Mouse (Mus musculus) liver (tissue): Measurements from ENCODE around the gene Eml1.
A peak's percentile ranks its signal among the peaks of the same experiment; 100 is the strongest.

Experiments
- DNase-seq: peaks from one replicate; pipeline ENCODE4 v3.0.0-alpha.2; 2020; ENCODE audit warnings: mixed read lengths

Eml1 gene

DNA sequence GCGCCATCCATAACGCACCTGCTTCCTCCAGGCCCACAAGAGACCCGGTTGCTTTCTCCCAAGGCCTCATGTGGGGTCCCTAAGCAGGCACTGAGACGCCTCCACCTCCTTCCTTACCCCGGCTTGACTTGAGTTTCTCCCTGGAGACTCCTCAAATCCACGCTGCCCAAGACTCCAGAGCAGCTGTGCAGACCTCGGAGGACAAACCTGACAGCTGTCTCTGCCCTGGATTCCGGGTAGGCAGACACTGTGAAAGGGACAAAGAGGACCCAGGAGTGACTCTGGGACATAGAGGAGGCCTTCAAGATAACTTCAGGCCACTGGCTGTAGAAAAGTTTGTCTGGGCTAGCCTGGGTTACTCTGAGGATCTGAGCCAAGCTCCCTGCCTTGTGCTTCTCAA, 3.9 kb downstream of the Eml1 start:
- DNase-seq, result no peak

DNA sequence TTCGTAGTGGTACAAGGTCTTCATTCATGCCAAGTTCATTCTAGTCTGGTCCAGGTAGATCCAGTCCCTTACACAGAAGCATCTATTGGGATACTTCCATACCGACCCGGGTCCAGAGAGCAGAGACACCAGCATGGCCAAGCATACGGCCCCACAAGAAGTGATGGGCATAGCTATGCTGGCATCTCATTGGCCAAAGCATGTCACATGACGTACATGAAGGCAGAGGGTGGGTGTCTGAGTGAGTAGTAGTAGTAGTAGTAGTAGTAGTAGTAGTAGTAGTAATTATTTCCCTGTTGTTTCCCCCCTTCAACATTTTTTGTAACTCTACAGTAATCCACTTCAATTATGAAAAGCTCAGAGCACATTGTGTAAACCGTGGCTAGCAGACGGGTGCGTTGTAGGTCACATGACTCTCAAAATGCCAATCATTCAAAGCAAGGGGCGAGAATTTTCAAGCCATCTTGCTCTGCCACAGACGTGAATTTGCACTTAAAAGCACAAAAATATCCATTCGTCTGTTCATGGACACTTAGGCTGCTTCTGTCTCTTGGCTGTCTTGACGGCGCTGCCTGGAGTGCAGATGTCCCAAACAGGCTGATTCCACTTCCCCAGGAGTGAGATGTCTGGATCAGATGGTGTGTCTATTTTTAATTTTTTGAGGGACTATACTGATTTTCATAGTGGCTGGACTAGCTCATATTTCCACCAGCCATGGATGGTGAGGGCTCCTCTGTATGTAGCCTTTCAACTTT, 7.8 kb downstream of the Eml1 start:
- no peak for DNase-seq

DNA sequence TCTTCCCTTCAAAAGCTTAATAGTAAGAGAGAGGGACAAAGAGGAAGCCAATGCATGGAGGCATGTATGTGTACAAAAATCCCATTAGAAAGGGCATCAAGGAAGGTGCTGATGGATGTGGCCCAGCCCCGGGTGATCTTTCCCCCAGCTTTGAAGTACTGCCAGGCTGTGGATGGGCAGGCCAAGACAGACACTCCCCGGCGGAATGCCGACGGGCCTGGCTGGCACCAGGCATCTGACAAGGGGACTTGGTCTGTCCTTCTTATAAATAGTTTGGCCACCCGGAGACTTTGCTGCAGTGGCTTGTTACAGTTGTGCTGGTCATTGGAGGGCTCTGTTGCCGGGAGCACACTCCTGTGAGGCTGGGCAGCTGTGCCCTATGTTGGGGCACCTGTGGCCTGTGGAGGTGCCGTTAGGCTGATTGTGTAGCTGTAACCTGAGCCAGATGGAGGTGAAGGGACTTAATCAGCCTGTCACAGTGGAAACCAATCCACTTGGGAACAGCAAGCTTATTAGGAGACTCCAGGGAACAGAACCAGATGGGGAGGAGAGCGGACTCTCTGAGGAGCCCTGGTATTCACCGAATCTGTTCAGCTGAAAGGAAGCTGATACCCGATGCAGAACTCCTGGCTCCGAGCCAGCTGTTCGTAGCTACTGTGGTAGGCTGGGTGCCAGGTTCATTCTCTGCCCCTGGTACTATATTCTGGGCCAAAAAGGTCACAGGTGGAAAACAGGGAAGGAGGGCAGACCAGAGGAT, 15.9 kb downstream of the Eml1 start:
- no peak for DNase-seq

DNA sequence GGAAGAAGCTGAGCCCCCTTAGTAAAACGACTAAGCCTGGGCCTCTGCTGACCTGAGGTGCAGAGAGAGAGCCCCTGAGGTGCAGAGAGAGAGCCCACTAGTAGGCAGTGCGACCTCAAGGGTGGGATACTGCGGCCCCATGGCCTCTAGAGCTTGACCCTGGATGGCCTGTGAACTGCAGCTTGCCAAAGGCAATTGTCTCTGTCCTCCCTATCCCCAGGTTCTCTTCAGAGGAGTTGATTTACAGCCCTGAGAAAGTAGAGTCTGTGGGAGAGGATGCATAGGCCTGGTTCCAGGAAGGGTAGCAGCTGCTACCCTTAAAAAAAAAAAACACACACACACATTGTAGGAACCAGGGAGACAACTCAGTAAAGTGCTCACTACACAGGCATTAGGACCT, 19.0 kb downstream of the Eml1 start:
- no peak for DNase-seq

DNA sequence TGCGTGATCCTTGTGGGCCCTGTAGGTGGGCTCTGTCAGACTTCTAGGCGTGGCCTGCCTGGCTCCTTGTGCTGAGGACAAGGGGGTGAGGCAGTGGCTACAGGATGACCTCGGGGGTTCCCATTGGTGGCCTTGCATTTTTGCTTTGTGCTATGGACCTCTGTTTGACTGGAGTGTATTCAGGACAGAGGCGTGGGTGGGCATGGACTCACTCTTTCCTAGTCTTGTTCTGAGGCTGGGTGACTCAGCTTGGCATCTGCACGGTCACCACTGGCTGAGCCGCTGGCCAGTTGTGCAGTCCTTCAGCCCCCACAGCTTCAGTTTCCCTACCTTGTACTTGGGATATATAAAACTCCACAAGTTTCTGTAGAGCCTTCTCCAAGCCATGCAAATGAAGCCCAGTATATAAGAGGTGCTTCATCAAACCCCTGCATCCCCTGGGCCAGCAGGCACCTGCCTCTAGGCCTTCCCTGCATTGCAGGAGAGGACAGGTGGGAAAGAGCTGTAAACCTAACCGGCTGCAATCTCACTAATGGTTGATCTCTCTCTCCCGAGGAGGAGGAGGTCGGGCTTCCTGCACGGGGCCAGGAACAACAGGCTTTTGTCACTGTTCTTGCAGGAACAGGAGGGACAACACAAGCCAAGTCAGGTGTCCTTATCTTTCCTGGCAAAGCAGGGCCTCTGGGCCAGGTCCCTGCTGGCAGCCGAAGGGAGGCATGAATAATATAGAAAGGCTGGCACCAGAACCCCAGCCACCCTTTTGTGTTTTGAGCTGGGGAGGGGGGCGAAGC, 21.7 kb downstream of the Eml1 start:
- no peak for DNase-seq

DNA sequence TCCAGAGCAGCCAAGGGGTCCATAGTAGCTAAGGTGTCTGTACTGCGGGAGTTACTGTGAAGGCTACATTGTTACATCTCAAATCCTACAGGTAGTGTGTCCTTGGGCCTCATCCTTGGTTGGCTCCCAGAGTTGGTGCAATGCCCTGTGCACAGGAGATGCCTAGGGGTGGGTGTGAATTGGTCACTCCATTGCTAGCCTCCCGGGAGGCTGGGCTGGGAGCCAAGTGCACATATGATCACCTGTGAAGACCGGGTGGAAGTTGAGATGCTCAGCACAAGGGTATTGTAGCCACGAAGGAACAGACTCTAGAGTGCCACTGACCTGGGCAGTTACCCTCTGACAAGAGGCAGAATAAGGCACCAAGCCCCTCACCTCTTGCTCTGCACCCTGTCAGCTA, 22.3 kb downstream of the Eml1 start:
- no peak for DNase-seq

DNA sequence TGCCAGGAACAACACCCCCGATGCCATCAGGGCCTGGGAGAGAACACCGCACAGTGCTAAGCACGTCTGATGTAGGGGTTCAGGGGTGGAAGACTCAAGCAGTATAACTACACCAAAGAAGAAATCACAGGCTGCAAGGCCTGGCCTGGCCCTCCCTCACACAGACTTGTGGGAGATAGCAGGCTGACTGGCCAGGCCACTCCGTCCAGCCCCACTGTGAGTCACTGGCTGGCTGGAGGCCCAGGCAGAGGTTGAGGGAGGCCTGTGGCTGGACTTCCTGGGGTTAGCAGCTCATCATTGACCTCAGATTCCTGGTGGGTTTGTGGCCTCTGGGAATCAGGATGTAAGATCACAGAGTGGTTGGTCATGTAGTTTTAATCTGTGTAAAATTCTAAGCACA, 22.9 kb downstream of the Eml1 start:
- DNase-seq, result peak; percentile 42

DNA sequence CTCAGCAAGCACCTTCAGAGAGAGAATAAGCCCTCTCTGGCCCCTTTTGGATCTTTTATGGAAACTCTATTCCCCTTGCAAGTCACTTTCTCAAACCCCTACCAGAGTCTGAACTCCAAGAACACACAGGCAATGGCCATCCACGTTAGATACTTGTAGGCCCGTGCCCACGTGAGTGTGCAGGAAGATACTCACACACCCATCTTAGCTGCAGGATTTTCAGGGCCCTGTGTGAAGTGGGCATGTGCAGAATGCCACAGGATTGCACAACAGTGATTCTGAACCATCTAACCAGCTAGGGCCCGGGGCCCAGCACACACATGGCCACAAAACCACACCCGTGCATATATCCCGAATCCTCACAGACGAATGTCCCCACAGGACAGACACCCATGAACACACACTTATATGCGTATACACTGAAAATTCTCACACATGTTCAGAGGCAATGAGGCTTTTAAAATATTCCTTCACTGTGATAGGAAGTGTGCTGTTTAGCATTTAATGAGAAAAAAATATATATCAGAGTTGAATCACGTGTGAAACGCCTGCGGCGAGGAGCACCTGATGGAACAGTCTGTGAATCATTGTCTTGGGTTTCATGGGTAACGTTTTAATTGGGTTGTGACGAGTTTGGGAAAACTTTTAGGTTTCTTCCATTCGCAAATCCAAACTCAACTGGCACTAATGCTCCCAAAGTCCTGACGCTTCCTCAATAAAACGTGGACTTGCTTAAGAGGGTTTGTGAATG, 24.0 kb downstream of the Eml1 start:
- no peak for DNase-seq

DNA sequence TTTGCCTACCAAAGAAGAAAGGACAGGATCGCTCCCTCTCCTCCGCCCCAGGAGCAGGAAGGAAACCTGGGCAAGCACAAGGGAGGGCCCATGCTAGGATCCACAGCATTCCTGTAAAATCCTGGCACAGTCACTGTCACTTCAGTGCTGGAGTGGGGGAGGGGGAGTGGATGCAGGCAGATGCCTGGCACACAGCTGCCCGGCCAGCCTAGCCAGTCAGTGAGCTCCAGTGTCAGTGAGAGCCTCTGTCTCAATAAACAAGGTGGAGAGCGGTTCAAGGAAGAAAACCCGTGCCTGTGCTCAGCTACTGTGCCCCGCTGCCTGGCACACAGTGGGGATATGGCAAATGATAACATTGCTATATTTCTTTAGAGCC, 24.5 kb downstream of the Eml1 start:
- DNase-seq, result no peak

DNA sequence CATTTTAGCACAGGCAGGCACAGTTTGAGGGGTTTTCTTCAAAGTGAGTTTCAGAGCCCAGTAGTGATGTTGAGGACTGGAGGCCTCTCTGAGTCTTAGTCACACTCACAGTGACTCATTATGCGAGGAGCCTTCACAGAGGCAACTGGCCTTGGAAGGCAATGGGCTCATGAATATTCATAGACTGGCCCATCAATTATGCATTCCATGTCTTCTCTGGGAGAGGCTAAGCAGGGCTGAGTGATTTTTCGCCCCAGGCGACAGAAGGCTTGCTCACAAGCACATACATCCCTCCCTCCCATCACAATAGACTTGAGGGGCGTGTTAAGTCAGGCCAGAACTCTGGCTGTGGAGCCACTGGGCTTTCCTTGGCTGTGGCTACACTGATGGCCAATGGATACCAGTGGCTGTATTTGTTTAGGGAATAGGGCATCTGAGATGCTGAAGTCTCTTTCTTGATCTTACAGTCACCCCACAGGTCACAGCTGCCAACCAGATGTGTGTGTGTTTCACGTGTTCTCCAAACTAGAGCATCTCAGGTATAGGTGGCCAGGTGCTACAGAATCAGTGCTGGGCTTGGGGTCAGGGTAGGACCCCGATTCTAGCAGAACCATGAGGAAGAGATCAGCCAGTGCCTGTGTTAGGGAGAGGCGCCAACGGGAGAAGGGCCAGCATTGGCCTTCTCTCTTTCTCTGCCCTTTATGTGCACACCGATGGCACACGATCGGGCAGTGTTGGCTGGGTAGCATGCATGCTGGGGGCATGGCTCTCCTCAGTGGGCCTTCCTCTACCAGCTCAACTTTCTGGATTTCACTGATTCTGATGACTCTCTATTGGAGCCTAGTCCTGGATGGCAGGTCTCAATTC, 25.6 kb downstream of the Eml1 start:
- no peak for DNase-seq

DNA sequence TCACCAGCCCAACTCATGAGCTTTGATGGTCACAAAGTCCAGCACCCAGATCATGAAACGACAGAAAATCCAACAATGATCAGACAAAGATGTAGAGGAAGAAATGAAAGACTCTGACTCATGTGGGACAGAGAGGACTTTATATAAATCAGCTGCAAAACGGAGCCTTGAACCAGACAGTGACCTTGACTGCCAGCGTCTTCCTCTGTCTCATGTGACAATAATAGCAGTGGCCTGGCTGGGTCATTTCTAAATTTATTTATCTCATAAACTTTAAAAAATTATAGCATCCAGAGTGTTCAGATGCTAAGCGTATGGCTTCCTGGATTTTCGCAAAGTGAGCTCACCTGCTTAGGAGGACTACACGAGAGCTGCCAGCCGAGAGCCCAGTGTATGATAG, 27.9 kb downstream of the Eml1 start:
- DNase-seq, result no peak

DNA sequence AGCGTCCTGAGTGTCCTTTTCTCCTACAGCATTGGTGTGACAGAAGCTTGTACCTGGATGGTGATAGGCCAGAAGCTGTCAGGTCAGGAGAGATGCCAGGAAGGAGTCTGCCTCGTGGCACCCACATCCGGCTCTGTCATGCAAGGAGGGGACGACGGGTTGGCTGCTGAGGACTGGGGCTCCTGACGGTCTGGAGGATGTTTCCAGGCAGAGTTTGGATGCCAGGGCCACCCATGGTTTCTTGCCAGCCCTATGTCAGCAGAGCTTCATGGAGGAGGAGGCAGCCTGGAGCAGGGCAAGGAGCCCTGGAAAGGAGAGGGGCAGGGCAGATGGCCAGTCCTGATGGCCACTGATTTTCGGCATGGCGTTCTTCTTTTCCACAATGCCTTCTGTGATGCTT, 28.4 kb downstream of the Eml1 start:
- DNase-seq, result no peak

DNA sequence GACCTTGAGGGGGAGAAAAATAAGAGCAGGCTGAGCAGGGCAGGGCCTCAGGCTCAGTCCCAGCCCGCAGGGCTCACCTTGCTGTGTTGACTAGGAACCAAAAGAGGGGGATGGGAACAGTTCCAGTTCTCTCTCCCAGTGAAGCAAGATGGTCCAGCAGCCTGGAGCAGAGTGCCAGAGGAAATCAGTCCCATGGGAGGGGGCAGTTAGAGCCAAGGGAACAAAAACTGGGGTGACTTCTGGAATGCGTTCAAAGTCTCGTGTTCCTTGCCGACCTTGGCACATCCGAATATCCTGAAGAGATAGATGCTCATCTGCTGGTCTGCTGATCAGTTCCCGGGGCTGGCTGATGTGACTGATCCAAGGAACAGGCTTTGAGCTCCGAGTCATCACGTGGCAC, 30.2 kb downstream of the Eml1 start:
- DNase-seq, result no peak

DNA sequence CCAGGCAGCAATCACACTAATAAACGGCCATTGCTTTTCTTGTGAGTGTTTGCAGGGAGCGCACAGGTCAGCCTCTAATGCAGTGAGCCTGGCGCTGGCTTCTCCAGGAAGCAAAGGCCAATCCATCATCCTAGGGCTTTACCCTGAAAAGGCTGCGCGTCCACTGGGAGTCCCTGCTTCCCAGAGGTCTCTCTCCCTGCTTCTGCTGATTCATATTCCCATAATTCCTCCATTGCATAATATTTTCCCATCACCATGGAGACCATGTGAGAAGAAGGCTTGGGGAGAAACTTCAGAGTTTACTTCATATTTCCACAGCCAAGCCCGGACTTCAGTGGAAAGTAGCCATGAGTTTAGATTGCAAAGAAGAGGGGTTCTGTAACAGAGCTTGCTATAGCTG, 33.2 kb downstream of the Eml1 start:
- DNase-seq, result peak; percentile 15

DNA sequence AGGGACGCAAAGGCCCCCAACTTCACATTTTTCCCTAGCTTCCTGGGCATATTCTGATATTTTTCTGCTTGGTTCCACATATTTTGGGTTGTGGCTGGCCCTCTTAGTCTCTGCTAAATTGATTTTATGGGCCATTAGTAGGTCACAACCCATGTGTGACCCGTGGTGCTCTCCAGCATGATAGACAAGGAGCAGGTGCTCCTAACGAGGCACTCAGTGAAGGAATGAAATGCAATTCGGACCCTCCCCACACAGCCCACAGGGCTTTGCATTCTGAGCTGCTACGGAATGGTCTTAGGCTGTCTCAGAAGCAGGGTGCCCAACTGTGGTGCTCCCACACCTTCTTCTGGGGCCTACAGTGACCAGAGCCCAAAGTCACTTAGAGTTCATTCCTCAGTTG, 38.3 kb downstream of the Eml1 start:
- DNase-seq, result no peak

DNA sequence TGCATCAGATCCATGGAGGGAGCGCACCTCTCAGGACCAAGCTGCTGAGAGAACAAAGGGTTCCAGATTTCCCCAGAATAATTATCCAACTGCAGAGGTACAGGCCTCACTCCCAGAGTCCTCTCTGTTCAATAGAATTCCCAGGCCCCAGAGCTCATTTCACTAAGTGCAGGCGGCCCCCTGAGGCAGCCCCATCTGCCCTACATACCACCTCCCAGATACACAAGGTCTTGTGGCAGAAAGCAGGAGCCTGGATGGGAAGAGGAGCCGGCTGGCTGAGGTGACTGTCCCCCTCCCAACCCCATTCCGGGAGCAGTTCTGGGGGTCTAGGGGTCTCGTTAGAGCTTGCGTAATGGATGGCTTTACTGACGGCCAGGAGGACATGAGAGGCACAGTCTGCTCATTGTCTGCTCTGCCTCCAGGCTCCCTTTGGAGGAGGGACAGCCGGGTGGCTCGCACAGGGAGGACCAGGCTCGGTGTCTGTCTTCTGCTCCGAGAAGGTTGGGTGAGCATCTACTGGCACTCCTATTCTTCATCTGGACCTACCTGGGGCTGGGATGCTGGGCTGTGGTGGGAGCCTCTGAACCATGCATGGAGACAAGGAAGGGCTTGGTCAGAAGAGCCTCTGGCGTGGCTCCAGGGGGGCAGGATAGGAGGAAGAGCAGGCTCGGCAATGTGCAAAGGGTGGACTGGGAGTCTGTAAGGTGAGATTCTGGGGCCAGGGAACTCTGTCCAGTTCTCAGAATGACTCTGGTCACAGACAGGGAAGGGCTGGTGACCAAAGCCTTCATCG, 39.9 kb downstream of the Eml1 start:
- no peak for DNase-seq

DNA sequence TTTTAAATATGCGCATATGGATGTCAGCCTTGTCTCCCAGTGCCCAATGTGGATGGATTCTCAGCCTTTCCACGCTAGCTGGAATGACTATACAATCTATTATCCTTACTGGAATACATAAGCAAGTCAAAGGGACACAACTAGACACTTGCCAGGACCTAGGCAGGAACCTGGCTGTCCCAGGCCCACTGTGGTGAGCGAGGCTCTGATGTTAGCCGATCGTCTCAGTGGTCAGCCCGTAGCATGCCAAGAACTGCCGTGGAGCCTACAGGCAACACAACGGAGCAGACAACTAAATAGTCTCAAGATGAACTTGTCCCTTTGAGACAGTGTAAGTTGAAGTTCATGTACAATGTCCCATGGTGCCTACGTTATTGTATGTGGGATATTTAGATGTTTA, 44.2 kb downstream of the Eml1 start:
- no peak for DNase-seq

DNA sequence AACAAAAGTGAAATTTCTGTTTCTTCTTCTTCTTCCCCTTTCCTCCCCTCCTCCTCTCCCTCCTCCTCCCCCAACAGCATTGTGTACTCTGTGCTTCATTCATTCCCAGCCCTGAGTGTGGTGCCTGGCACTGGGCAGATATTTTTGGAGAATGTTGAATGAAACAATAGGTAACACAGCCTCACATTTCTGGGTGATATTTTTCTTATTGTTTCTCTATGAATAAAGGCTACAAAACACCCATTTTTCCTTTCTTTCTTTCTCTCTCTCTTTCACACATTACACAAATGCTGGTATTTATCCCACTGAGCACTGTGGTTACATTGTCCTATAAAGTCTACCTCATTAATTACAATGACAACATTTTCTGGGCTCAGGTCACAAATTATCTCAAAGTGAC, 48.8 kb downstream of the Eml1 start:
- DNase-seq, result no peak

DNA sequence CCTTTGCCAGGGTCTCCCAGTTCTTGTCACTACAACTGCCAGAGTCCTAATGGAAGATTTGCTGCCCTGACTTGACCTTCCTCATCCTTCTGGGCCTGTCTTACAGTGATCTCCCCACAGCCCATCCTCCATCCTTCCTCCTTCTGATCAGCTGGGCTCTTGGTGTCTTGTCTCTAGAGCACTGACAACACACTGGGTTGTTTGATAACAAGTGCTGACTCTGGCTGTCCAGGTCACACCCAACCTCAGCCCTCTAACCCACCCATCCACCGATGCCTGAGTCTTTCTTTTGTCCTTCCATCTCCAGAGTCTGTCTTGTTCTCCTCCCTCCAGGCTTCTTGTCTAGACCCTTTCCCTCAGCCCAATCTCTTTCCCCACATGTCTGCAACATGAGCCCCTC, 50.7 kb downstream of the Eml1 start:
- DNase-seq, result no peak

DNA sequence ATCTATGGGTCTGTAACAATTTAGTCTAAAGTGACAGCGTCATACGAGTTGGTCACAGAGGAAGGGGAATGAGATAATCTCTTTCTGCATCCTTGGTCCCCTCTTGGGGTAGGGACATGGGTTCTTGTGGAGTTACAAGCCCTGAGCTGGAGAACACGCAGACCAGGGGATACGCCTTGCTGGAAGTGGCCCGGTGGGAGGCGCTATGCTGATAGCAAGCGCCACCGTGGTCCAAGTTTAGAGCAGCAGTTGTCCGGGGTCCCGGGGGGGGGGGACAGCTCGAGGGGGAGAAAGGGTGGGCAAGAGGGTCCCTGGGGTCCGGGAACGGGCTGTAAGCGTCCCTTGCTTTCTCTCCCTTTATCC, 51.7 kb downstream of the Eml1 start:
- peak; percentile 34 for DNase-seq

DNA sequence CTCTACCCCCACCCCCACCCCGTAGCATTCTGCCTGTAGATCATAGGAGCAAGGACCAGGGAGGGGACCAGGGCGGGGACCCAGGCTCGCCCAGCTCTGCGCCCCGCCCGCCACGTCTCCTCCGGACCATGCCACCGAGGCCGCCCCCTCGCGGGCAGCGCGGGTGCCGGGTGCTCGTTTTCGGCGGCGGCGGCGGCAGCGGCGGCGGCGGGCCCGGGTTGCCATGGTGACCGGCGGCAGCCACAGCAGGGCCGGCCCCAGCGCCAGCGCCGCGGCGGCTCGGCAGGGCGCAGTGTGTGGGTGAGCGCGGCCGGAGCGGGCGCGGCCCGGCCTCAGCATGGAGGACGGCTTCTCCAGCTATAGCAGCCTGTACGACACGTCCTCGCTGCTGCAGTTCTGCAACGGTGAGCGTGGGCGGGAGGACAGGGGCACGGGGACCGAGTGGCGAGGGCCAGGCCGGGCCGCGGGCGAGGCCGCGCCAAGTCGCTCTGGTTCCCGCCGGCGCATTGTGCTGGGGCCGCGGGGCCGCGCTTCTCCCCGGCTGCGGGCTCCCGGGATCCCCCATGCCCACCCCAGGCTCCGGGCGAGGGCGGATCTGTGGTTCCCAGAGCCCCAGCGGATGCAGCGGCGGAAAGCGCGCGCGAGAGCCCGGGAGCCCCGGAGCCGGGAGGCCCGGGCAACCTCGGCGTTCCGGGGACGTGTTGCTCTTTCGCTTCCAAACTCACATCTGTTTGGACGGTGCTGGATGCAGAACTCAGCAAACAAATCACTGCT, 52.3 kb downstream of the Eml1 start:
- DNase-seq, result peak; percentile 77
